Mouse (Mus musculus) midbrain, embryonic 14.5 days (tissue): ENCODE measurements around the gene Rhoh. TPM values are rescaled to one million over a fixed set of nuclear protein-coding genes. Genes with fewer than 3 reads are reported as not detected.

Experiments used
- ATAC-seq: fragments of 200-750 bp; cut with Nextera tagmentation; 2 replicates; pipeline ENCODE4 v1.8.0; 2017; ENCODE audit warnings: moderate number of reproducible peaks, moderate library complexity; ENCODE audit not compliant: low FRiP score, low TSS enrichment
- DNase-seq: peaks from one replicate; pipeline ENCODE4 v3.0.0-alpha.2; 2015
- H3K27ac ChIP-seq: fragments of 300-500 bp; sonication (generic); replicated peaks from 2 replicates; pipeline ENCODE4 v1.5.1; 2014; ENCODE audit warnings: mild to moderate bottlenecking, low read depth, low read length, moderate library complexity
- H3K27me3 ChIP-seq: fragments of 300-500 bp; sonication (generic); 2 replicates; pipeline ENCODE4 v1.6.1; 2014; ENCODE audit warnings: low read length, control low read depth, mixed read lengths; ENCODE audit not compliant: control insufficient read depth, insufficient read depth
- H3K36me3 ChIP-seq: fragments of 300-500 bp; sonication (generic); 2 replicates; pipeline ENCODE4 v1.6.1; 2014; ENCODE audit warnings: low read length, control low read depth; ENCODE audit not compliant: control insufficient read depth, insufficient read depth
- H3K4me1 ChIP-seq: fragments of 300-500 bp; sonication (generic); 2 replicates; pipeline ENCODE4 v1.6.1; 2014; ENCODE audit warnings: mild to moderate bottlenecking, antibody characterized with exemption, low read length, control low read depth; ENCODE audit not compliant: control insufficient read depth, insufficient read depth
- H3K4me2 ChIP-seq: fragments of 300-500 bp; sonication (generic); 2 replicates; pipeline ENCODE4 v1.6.1; 2014; ENCODE audit warnings: mild to moderate bottlenecking, low read length, moderate library complexity
- H3K4me3 ChIP-seq: fragments of 300-500 bp; sonication (generic); replicated peaks from 2 replicates; pipeline ENCODE4 v1.5.1; 2014; ENCODE audit warnings: low read depth, low read length
- H3K9ac ChIP-seq: fragments of 300-500 bp; sonication (generic); replicated peaks from 2 replicates; pipeline ENCODE4 v1.6.1; 2014; ENCODE audit warnings: mild to moderate bottlenecking, low read length, moderate library complexity
- H3K9me3 ChIP-seq: fragments of 300-500 bp; sonication (generic); 2 replicates; pipeline ENCODE4 v1.6.1; 2016; ENCODE audit warnings: low read length, control low read depth, mixed read lengths; ENCODE audit not compliant: control insufficient read depth
- WGBS: fragments of 180-500 bp; shearing (Covaris S2); extraction: QIAGEN DNeasy Blood & Tissue Kit; methylation state at CpG from one replicate; pipeline ENCODE4 v1.1.7; 2014; 5-methylcytosine and 5-hydroxymethylcytosine counted together
- polyA plus RNA-seq: library from polyadenylated mRNA; unstranded; fragments of >200 nt; fragmentation: Nextera tagmentation; extraction: Ambion mirVana; gene quantifications from 2 replicates; pipeline ENCODE4 v1.2.1, GENCODE M21; 2014

Rhoh gene
- polyA plus RNA-seq, 1 experiment from 2014 or later: 0.34 TPM

DNA sequence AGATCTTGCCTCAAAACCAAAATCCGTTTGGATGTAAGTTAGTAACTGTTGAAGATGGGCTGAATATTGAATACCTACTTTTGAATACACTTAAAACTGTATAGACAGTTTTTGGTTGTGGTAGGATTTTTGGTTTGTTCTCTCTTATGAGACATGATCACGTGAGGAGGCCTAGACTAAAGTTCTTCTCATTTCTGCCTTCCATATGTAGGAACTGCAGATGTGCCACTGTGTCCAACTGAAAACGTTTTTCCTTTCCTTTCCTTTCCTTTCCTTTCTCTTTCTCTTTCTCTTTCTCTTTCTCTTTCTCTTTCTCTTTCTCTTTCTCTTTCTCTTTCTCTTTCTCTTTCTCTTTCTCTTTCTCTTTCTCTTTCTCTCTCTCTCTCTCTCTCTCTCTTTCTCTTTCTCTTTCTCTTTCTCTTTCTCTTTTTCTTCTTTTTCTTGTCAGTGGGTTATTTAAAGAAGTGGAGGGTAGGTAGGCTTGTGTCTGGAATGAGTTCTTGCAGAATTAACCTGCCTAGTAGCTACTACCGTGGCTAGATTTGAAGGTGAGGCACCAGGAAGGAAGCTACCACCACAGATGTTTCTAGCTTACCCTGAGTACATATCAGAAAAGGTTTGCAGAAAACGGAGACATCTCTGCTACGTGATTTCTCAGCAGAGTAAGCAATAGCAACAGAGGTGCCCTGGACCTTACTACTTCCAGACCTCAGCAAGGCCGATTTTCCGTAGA lies 27.1 kb upstream of the Rhoh start:
- H3K4me3 ChIP-seq: no peak overlapping the region
- H3K27ac ChIP-seq: no peak overlapping the region
- no peak for DNase-seq
- no peak for ATAC-seq
- no peak overlapping the region for H3K4me2 ChIP-seq
- no peak overlapping the region for H3K9ac ChIP-seq
- no peaks in the 10 kb centered on the region for H3K9me3 ChIP-seq
- no peaks in the 10 kb centered on the region for H3K27me3 ChIP-seq
- 95% methylated on average over 8 of the region's 8 CpGs for WGBS
- no peaks in the 10 kb centered on the region for H3K4me1 ChIP-seq
- 0 out of 2 replicates have a peak, but pooled peaks cover 4% of the 10 kb centered on the region for H3K36me3 ChIP-seq

DNA sequence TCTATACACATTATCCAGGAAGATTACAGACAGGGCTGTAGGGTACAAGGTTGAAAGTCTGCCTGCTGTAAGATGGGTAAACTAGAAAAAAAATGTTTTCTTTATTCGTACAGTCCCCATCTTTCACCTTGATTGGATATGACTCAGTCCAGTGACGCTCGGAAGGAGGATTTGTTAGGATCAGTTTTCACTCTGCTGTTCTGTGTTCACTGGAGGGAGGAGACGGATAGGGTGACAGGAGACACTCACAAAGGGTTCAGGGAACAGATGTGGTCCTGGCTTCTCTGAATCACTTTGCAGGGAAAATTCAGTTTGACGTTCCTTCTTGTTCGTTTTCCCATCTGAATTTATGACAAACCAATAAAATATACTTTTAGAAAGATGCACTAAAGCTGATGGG lies 23.0 kb upstream of the Rhoh start:
- Histone ChIP-seq H3K9ac (no peak overlapping the region), H3K36me3 (no peaks in the 10 kb centered on the region), H3K4me1 (no peaks in the 10 kb centered on the region), H3K4me2 (no peak overlapping the region), H3K27ac (no peak overlapping the region), H3K27me3 (no peaks in the 10 kb centered on the region), H3K9me3 (no peaks in the 10 kb centered on the region), H3K4me3 (no peak overlapping the region)
- no peak for DNase-seq
- ATAC-seq: no peak
- WGBS: 78% methylated on average over 6 of the region's 6 CpGs

DNA sequence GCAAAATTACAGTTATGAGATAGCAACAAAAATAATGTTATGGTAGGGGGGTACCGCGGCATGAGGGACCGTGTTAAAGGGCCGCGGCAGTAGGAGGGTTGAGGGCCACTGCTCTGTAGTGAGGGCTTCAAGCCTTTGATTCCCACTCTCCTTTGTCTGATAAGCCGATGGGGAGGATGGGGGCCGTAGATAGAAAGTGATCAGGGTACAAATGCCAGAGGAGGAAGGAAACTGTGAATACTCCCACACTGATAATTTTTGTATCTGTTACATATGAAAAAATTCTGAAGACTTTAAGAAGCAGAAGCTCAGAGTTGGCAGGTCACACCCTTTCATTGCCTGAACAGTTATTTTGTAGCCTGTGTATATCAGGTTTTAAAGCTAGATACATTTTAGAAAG lies 18.1 kb upstream of the Rhoh start:
- H3K36me3 ChIP-seq: no peaks in the 10 kb centered on the region
- DNase-seq (no peak), ATAC-seq (no peak)
- H3K9ac ChIP-seq: no peak overlapping the region
- no peaks in the 10 kb centered on the region for H3K9me3 ChIP-seq
- 91% methylated on average over 7 of the region's 7 CpGs for WGBS
- H3K4me2 ChIP-seq: no peak overlapping the region
- no peak overlapping the region for H3K27ac ChIP-seq
- no peaks in the 10 kb centered on the region for H3K4me1 ChIP-seq
- no peaks in the 10 kb centered on the region for H3K27me3 ChIP-seq
- no peak overlapping the region for H3K4me3 ChIP-seq

DNA sequence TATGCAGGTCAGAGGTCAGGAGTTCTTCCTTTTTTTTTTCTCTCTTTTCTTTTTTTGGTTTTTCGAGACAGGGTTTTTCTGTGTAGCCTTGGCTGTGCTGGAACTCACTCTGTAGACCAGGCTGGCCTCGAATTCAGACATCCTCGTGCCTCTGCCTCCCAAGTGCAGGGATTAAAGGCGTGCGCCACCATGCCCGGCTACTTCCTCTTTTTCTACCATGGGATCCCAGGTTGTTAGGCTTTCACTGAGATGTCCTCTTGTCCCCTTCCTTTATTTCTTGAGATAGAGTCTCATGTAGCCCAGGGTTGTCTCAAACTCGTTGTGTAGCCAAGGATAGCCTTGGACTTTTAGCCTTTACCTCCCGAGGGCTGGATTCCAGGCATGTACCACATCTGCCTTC lies 14.5 kb upstream of the Rhoh start:
- no peaks in the 10 kb centered on the region for H3K36me3 ChIP-seq
- no peak overlapping the region for H3K4me2 ChIP-seq
- no peaks in the 10 kb centered on the region for H3K9me3 ChIP-seq
- no peak overlapping the region for H3K4me3 ChIP-seq
- H3K9ac ChIP-seq: no peak overlapping the region
- no peak for ATAC-seq
- H3K4me1 ChIP-seq: no peaks in the 10 kb centered on the region
- 89% methylated on average over 8 of the region's 8 CpGs for WGBS
- no peaks in the 10 kb centered on the region for H3K27me3 ChIP-seq
- H3K27ac ChIP-seq: no peak overlapping the region
- DNase-seq: no peak

DNA sequence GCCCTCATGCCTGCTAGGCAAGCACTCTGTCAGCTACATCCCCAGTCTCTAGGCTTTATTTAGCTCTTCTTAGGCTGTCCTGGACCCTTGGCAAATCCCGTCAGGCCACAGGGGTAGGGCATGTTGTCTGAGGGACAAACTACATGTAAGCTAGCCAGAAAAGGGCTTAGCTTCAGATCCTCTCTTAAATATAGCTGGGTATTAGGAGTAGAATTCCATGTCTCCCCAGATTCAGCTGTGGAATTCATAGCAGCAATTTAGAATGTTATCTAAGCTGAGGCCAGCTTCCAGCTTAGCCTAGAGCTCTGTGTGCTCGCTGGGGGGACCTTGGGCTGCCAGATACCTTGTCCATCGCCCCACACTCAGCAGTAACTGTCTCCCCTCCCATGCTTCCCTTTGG lies 14.1 kb upstream of the Rhoh start:
- H3K36me3 ChIP-seq: no peaks in the 10 kb centered on the region
- no peaks in the 10 kb centered on the region for H3K27me3 ChIP-seq
- 90% methylated on average over 3 of the region's 3 CpGs for WGBS
- H3K27ac ChIP-seq: no peak overlapping the region
- H3K4me3 ChIP-seq: no peak overlapping the region
- no peaks in the 10 kb centered on the region for H3K4me1 ChIP-seq
- H3K9ac ChIP-seq: no peak overlapping the region
- ATAC-seq: no peak
- no peak overlapping the region for H3K4me2 ChIP-seq
- no peak for DNase-seq
- no peaks in the 10 kb centered on the region for H3K9me3 ChIP-seq

DNA sequence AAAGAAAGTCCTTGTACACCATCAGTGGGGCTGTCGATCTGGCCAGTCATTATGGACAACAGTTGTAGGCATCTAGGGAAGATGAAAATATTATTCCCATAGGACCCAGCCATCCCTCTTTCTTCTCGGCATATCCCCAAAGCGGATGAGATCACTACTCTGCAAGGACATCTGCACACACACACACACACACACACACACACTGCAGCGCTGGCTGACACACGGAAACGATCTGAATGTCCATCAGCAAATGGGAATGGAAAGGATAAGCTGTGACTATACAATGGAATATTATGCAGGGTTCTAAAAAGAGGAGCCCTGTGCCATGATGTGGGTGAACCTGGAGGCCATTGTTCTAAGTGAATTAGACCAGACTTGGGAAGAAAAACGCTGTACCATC lies 13.4 kb upstream of the Rhoh start:
- no peaks in the 10 kb centered on the region for H3K27me3 ChIP-seq
- H3K9me3 ChIP-seq: no peaks in the 10 kb centered on the region
- no peak overlapping the region for H3K27ac ChIP-seq
- H3K4me2 ChIP-seq: no peak overlapping the region
- no peak for DNase-seq
- 87% methylated on average over 7 of the region's 7 CpGs for WGBS
- H3K4me3 ChIP-seq: no peak overlapping the region
- no peak overlapping the region for H3K9ac ChIP-seq
- no peaks in the 10 kb centered on the region for H3K36me3 ChIP-seq
- no peaks in the 10 kb centered on the region for H3K4me1 ChIP-seq
- ATAC-seq: no peak

DNA sequence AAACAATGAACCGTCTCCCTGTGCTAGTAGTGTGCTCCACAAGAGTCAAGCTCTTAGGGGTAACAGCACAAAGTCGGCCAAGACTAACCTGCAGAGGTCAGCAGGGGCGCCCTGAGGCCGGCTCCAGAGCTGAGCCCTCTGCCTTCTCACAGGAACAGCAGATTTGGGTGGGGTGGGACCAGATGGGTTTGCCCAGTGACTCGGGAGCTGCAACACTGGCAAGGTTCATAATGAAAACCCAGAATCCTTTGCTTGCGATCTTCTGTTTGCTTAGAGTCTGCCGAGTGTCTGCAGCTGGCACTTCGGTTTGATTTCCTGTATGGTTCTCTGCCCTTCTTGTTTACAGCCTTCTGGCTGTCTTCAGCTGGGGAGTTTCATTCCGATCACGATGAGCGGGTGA lies 10.2 kb upstream of the Rhoh start:
- H3K27ac ChIP-seq: no peak overlapping the region
- no peaks in the 10 kb centered on the region for H3K9me3 ChIP-seq
- DNase-seq: no peak
- 71% methylated on average over 11 of the region's 11 CpGs for WGBS
- no peaks in the 10 kb centered on the region for H3K4me1 ChIP-seq
- no peak for ATAC-seq
- H3K9ac ChIP-seq: no peak overlapping the region
- no peak overlapping the region for H3K4me3 ChIP-seq
- no peaks in the 10 kb centered on the region for H3K27me3 ChIP-seq
- H3K36me3 ChIP-seq: no peaks in the 10 kb centered on the region
- H3K4me2 ChIP-seq: no peak overlapping the region

DNA sequence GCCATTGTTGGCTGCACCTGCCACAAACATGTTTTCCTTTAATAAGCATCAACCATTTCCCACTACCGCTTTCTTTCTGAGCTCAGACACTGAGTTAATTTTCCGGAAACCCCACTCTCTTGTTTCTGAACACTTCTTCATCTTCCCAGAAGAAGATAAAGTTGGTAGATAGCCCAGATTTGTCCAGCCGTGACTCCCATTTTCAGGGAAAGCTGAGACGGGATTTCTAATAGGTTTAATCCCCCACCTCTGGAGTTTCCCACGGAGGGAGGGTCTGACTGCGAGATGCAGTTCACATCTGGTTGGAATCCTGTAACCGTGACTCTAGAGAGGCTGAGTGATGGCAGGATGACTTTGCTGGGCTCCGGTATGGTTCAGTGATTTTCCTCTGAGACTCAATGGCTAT lies 6.2 kb upstream of the Rhoh start:
- Histone ChIP-seq H3K27ac (no peak overlapping the region), H3K27me3 (no peaks in the 10 kb centered on the region), H3K4me3 (no peak overlapping the region), H3K4me1 (no peaks in the 10 kb centered on the region), H3K36me3 (no peaks in the 10 kb centered on the region), H3K4me2 (no peak overlapping the region), H3K9me3 (no peaks in the 10 kb centered on the region), H3K9ac (no peak overlapping the region)
- no peak for ATAC-seq
- no peak for DNase-seq
- 24% methylated on average over 8 of the region's 8 CpGs for WGBS

DNA sequence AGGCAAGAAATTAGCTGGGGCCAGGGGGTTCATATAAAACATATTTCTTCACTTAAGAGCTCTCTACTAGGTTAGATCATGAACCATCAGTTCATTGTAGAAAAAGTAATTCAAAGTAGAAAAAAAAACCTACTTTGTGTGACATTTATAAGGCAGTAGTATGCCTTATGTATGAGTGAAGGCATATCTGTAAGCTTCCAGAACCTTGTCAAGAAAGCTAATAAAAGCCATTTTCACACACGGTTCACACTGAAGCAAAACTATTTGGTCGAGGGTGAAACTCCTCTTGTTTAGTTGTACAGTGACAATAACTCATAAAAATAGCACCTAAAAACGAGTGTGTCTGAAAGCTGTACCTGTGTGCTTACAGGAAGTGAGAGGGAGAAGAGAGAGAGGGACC lies 5.4 kb upstream of the Rhoh start:
- H3K27me3 ChIP-seq: no peaks in the 10 kb centered on the region
- no peak overlapping the region for H3K9ac ChIP-seq
- DNase-seq (no peak), ATAC-seq (no peak)
- no peaks in the 10 kb centered on the region for H3K9me3 ChIP-seq
- no peak overlapping the region for H3K27ac ChIP-seq
- H3K4me2 ChIP-seq: no peak overlapping the region
- H3K4me1 ChIP-seq: no peaks in the 10 kb centered on the region
- no peaks in the 10 kb centered on the region for H3K36me3 ChIP-seq
- 80% methylated on average over 3 of the region's 3 CpGs for WGBS
- H3K4me3 ChIP-seq: no peak overlapping the region
